Mouse (Mus musculus): ENCODE measurements at regions not wholly inside any gene's neighbourhood (a gene's known extent, or its start where the extent isn't known, plus 50 kb on each side); places are given as distances from the start of the nearest gene placed in this dataset.

DNA sequence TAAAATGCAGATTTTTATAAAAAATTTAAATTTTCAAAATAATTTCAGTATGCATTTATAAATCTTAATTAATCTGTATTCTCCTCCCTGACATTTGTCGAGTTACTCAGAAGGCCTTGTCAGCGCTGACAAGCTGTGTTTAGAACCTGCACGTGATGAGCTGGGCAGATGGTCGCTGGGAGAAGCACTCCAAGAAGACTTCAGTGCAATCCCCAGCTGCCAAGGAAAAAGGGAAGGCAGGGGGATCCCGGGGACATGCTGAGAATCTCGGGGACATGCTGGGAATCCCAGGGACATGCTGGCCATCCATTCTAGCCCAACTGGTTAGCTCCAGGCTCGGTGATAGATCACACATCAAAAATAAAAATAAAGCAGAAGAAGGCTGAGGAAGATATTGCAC is 172.9 kb downstream of the Hlx start:
- DNase-seq (ENCODE audit: low spot score) = no peak
- no peak for ATAC-seq (ENCODE audit: low FRiP score)
- Histone ChIP-seq H3K4me2 (replicated peaks; ENCODE audit: low read depth, low read length) (no peak overlapping the region), H3K27me3 (ENCODE audit: control insufficient read depth, insufficient read depth, low read length) (no peaks in the 10 kb centered on the region), H3K4me1 (replicated peaks; ENCODE audit: control insufficient read depth, insufficient read depth, low read length) (no peaks in the 10 kb centered on the region), H3K9me3 (ENCODE audit: control insufficient read depth, low read length) (no peaks in the 10 kb centered on the region), H3K9ac (ENCODE audit: low read depth, low read length) (no peak overlapping the region), H3K27ac (ENCODE audit: low read depth, low read length) (no peak overlapping the region), H3K4me3 (ENCODE audit: low read depth, low read length) (no peak overlapping the region), H3K36me3 (ENCODE audit: control insufficient read depth, insufficient read depth, low read length) (no peaks in the 10 kb centered on the region)
- WGBS = 64% methylated on average over 7 of the region's 7 CpGs

DNA sequence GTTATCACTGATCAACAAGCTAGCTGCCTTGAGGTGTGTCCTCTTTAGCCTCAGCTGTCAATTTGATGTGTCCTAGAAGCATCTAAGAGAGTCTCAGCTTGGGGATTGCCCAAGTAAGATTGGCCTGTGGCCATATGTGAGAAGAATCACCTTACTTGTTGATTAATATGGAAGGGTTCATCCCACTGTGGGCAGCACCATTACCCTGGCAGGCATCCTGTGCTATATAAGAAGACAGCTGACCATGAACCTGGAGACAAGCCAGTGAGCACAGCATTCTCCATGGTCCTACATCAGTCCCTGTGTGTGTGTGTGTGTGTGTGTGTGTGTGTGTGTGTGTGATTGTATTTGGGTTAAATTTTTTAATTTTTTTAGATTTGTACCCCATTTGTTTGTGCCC is 178.6 kb downstream of the Hlx start:
- Histone ChIP-seq H3K9ac (ENCODE audit: low read depth, low read length) (no peak overlapping the region), H3K27ac (ENCODE audit: low read depth, low read length) (no peak overlapping the region), H3K36me3 (ENCODE audit: control insufficient read depth, insufficient read depth, low read length) (no peaks in the 10 kb centered on the region), H3K4me3 (ENCODE audit: low read depth, low read length) (no peak overlapping the region), H3K27me3 (ENCODE audit: control insufficient read depth, insufficient read depth, low read length) (no peaks in the 10 kb centered on the region), H3K4me2 (replicated peaks; ENCODE audit: low read depth, low read length) (no peak overlapping the region), H3K9me3 (ENCODE audit: control insufficient read depth, low read length) (no peaks in the 10 kb centered on the region), H3K4me1 (replicated peaks; ENCODE audit: control insufficient read depth, insufficient read depth, low read length) (no peaks in the 10 kb centered on the region)
- DNase-seq (ENCODE audit: low spot score) (no peak), ATAC-seq (ENCODE audit: low FRiP score) (no peak)

DNA sequence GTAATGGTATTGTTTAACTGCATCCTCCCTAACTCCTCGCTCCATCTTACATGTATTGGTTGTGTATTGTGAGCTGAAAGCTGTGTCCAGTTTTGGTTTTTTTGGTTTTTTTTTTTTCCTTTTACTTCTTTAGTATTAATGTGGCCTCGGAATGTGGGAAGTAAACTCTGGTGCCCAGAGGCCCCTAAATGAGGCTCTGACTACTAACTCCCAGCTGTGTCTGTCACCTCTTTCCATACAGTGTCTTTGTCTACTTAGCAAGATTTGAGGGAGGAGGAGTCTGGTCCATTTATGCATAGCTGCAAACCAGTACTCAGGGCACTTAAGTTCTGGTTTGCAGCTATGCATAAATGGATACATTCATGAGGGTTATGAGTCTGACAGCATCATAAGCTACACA is 181.9 kb downstream of the Hlx start:
- H3K9ac ChIP-seq (ENCODE audit: low read depth, low read length) = no peak overlapping the region
- ATAC-seq (ENCODE audit: low FRiP score) = no peak
- no peak overlapping the region for H3K27ac ChIP-seq (ENCODE audit: low read depth, low read length)
- no peak overlapping the region for H3K4me2 ChIP-seq (replicated peaks; ENCODE audit: low read depth, low read length)
- H3K27me3 ChIP-seq (ENCODE audit: control insufficient read depth, insufficient read depth, low read length) = no peaks in the 10 kb centered on the region
- no peak overlapping the region for H3K4me3 ChIP-seq (ENCODE audit: low read depth, low read length)
- H3K36me3 ChIP-seq (ENCODE audit: control insufficient read depth, insufficient read depth, low read length) = no peaks in the 10 kb centered on the region
- WGBS = 88% methylated on average over 2 of the region's 2 CpGs
- H3K9me3 ChIP-seq (ENCODE audit: control insufficient read depth, low read length) = no peaks in the 10 kb centered on the region
- H3K4me1 ChIP-seq (replicated peaks; ENCODE audit: control insufficient read depth, insufficient read depth, low read length) = no peaks in the 10 kb centered on the region
- no peak for DNase-seq (ENCODE audit: low spot score)

DNA sequence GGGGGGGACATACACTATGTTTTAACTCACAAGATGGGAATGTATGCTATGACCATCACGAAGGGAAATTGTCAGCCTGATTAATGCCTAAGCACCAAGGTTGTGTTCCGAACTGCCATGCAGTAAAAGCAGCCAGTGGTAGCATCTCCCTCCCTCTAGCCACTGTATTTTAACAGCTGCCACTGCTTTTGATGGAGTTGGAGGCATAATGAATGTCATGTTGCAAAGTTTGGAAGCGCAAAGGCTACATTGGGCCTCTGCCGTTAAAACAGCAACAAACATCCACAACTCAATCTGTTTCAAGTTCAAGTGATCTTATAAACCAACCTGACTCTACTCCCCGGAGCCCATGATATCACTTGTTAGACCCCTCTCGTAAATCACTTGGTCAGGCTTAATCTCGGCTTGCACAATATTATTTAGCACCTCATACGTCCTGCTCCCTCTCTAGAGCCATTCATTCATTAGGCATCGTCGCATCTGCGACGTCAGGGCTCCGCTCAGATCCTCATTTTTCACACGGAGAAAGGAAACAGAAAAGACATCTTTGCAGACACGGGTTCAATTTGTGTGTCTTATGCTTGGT is 184.7 kb downstream of the Hlx start:
- DNase-seq (ENCODE audit: low spot score) (no peak), ATAC-seq (ENCODE audit: low FRiP score) (no peak)
- Histone ChIP-seq H3K4me3 (ENCODE audit: low read depth, low read length) (no peak overlapping the region), H3K4me1 (replicated peaks; ENCODE audit: control insufficient read depth, insufficient read depth, low read length) (no peaks in the 10 kb centered on the region), H3K9me3 (ENCODE audit: control insufficient read depth, low read length) (no peaks in the 10 kb centered on the region), H3K36me3 (ENCODE audit: control insufficient read depth, insufficient read depth, low read length) (no peaks in the 10 kb centered on the region), H3K9ac (ENCODE audit: low read depth, low read length) (no peak overlapping the region), H3K4me2 (replicated peaks; ENCODE audit: low read depth, low read length) (no peak overlapping the region), H3K27me3 (ENCODE audit: control insufficient read depth, insufficient read depth, low read length) (no peaks in the 10 kb centered on the region), H3K27ac (ENCODE audit: low read depth, low read length) (no peak overlapping the region)
- WGBS = 85% methylated on average over 15 of the region's 15 CpGs

DNA sequence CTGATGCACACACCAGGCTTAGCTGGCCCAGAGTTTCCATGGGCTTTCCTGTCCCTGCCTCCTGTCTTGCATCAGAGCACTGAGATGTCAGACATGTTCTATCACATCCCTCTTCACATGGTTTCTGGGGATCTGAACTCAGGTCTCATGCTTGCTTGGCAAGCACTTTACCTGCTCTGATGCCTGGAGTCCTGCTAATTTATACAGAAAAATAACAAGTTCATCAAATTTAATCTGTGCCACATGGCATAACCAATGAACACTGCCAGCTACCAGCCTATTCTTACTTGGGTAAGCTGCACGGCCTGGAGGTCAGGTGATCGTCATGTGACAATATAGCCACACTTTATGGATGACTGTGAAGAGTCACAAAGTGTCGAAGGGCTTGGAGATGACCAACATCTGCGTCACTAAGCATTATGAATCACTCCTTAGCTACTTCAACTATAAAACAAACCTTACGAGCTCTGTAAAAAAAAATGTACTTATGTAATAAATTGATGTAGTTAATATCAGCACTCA is 186.2 kb downstream of the Hlx start:
- Histone ChIP-seq H3K4me2 (replicated peaks; ENCODE audit: low read depth, low read length) (no peak overlapping the region), H3K27me3 (ENCODE audit: control insufficient read depth, insufficient read depth, low read length) (no peaks in the 10 kb centered on the region), H3K4me3 (ENCODE audit: low read depth, low read length) (no peak overlapping the region), H3K9me3 (ENCODE audit: control insufficient read depth, low read length) (no peaks in the 10 kb centered on the region), H3K36me3 (ENCODE audit: control insufficient read depth, insufficient read depth, low read length) (no peaks in the 10 kb centered on the region), H3K4me1 (replicated peaks; ENCODE audit: control insufficient read depth, insufficient read depth, low read length) (no peaks in the 10 kb centered on the region), H3K27ac (ENCODE audit: low read depth, low read length) (no peak overlapping the region), H3K9ac (ENCODE audit: low read depth, low read length) (no peak overlapping the region)
- ATAC-seq (ENCODE audit: low FRiP score) (no peak), DNase-seq (ENCODE audit: low spot score) (no peak)
- 89% methylated on average over 5 of the region's 5 CpGs for WGBS

DNA sequence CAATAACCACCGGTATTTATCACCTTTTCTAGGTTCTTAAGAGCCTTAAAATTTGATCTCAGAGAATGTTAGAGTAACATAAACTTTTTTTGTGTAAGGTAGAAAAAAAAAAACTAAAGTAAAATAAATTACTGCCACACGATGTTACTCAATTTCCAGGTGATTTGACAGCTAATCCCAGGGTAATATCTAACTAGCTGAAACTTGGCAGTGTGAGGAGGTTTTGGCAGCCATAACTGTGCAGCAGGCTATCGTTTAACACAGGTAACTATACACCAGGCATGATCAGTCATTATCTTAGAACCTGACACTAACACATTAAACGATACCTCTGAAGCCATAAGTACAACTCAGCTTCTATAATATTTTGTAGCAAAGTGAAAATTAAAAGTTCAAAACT is 187.3 kb downstream of the Hlx start:
- DNase-seq (ENCODE audit: low spot score) = no peak
- Histone ChIP-seq H3K27ac (ENCODE audit: low read depth, low read length) (no peak overlapping the region), H3K9ac (ENCODE audit: low read depth, low read length) (no peak overlapping the region), H3K9me3 (ENCODE audit: control insufficient read depth, low read length) (no peaks in the 10 kb centered on the region), H3K4me2 (replicated peaks; ENCODE audit: low read depth, low read length) (no peak overlapping the region), H3K27me3 (ENCODE audit: control insufficient read depth, insufficient read depth, low read length) (no peaks in the 10 kb centered on the region), H3K36me3 (ENCODE audit: control insufficient read depth, insufficient read depth, low read length) (no peaks in the 10 kb centered on the region), H3K4me3 (ENCODE audit: low read depth, low read length) (no peak overlapping the region), H3K4me1 (replicated peaks; ENCODE audit: control insufficient read depth, insufficient read depth, low read length) (no peaks in the 10 kb centered on the region)
- ATAC-seq (ENCODE audit: low FRiP score) = no peak
- 81% methylated on average over 4 of the region's 4 CpGs for WGBS

DNA sequence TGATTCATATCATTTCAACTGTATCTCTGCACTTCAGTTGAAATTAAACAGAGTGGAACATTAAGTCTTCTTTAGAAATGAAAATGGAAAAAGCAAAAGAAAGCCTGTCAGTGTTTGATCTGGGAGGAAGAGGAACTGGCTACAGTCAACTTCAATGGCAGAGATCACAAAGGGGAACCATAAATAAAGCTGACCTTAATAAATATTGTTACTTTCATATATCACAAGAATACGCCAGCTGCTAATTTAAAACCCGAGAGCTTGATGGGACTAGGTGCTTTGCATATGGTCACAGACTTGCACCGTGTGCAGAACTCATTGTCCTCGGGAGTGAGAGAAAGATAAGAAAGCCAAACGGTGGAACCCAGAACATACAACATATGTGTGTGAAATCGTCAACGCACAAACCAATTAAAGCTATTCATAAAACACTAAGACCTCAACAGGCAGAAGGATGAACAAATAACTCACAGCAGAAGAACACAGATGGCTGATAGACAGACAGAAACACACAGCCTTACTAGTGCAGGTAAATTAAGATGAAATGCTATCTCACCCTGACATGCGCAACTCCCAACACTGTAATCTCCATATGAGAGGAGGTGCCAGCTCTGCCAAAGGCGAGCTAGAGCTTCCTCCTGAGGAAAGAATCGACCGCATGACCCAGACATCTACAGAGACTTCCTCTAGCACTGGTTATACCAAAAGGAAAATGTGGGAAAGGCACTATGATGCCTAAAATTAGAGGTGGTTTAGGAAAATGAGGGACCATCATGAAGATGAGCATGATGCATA is 189.9 kb downstream of the Hlx start:
- H3K4me2 ChIP-seq (replicated peaks; ENCODE audit: low read depth, low read length) = no peak overlapping the region
- H3K4me1 ChIP-seq (replicated peaks; ENCODE audit: control insufficient read depth, insufficient read depth, low read length) = no peaks in the 10 kb centered on the region
- WGBS = 86% methylated on average over 11 of the region's 11 CpGs
- no peak overlapping the region for H3K4me3 ChIP-seq (ENCODE audit: low read depth, low read length)
- ATAC-seq (ENCODE audit: low FRiP score) (no peak), DNase-seq (ENCODE audit: low spot score) (no peak)
- no peak overlapping the region for H3K27ac ChIP-seq (ENCODE audit: low read depth, low read length)
- H3K27me3 ChIP-seq (ENCODE audit: control insufficient read depth, insufficient read depth, low read length) = no peaks in the 10 kb centered on the region
- H3K9me3 ChIP-seq (ENCODE audit: control insufficient read depth, low read length) = no peaks in the 10 kb centered on the region
- no peaks in the 10 kb centered on the region for H3K36me3 ChIP-seq (ENCODE audit: control insufficient read depth, insufficient read depth, low read length)
- no peak overlapping the region for H3K9ac ChIP-seq (ENCODE audit: low read depth, low read length)

DNA sequence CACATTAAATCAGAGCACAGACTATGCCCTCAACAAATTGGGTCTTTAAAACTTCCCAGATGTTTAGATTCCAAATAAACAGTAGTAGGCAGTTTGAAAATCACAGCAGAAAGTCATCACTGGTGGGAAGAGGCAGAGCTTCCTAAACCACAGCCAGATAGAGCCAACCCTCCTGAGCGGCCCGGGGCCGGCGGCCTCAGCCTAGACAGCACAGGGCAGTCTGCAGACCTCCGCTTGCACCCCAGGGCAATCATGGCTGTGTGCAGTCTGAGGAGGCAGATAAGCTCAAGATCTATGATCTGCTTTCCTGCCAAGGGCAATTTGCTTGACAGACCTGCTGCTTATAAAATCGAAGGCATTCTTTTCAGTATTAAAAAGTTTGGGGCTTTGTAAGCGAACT is 192.6 kb downstream of the Hlx start:
- 79% methylated on average over 7 of the region's 7 CpGs for WGBS
- Histone ChIP-seq H3K4me1 (replicated peaks; ENCODE audit: control insufficient read depth, insufficient read depth, low read length) (no peaks in the 10 kb centered on the region), H3K4me3 (ENCODE audit: low read depth, low read length) (no peak overlapping the region), H3K36me3 (ENCODE audit: control insufficient read depth, insufficient read depth, low read length) (no peaks in the 10 kb centered on the region), H3K27ac (ENCODE audit: low read depth, low read length) (no peak overlapping the region), H3K4me2 (replicated peaks; ENCODE audit: low read depth, low read length) (no peak overlapping the region), H3K9ac (ENCODE audit: low read depth, low read length) (no peak overlapping the region), H3K9me3 (ENCODE audit: control insufficient read depth, low read length) (no peaks in the 10 kb centered on the region), H3K27me3 (ENCODE audit: control insufficient read depth, insufficient read depth, low read length) (no peaks in the 10 kb centered on the region)
- no peak for ATAC-seq (ENCODE audit: low FRiP score)
- DNase-seq (ENCODE audit: low spot score) = no peak

Measured in hindbrain, embryonic 11.5 days (tissue).